Mouse (Mus musculus) liver, embryonic 13.5 days (tissue): Measurements from ENCODE around the gene Ano9. TPM values are rescaled to one million over a fixed set of nuclear protein-coding genes. Genes with fewer than 3 reads are reported as not detected.

Source experiments
- ATAC-seq: fragments of 200-750 bp; cut with Nextera tagmentation; 2 replicates; pipeline ENCODE4 v1.8.0; 2017; ENCODE audit warnings: low read depth, mild to moderate bottlenecking, moderate number of reproducible peaks, moderate library complexity
- DNase-seq: peaks from one replicate; pipeline ENCODE4 v3.0.0; 2022
- H3K27ac ChIP-seq: fragments of 300-500 bp; sonication (generic); 2 replicates; pipeline ENCODE4 v1.5.1; 2015; ENCODE audit warnings: moderate library complexity, mild to moderate bottlenecking, inconsistent platforms
- H3K27me3 ChIP-seq: fragments of 300-500 bp; sonication (generic); 2 replicates; pipeline ENCODE4 v1.6.1; 2015; ENCODE audit warnings: mild to moderate bottlenecking, inconsistent platforms
- H3K36me3 ChIP-seq: fragments of 300-500 bp; sonication (generic); 2 replicates; pipeline ENCODE4 v1.6.1; 2015; ENCODE audit warnings: mild to moderate bottlenecking, inconsistent platforms
- H3K4me1 ChIP-seq: fragments of 300-500 bp; sonication (generic); replicated peaks from 2 replicates; pipeline ENCODE4 v1.6.1; 2015; ENCODE audit warnings: inconsistent platforms
- H3K4me2 ChIP-seq: fragments of 300-500 bp; sonication (generic); 2 replicates; pipeline ENCODE4 v1.6.1; 2015; ENCODE audit warnings: inconsistent platforms, mild to moderate bottlenecking, moderate library complexity
- H3K4me3 ChIP-seq: fragments of 300-500 bp; sonication (generic); replicated peaks from 2 replicates; pipeline ENCODE4 v1.5.1; 2015; ENCODE audit warnings: mild to moderate bottlenecking, inconsistent platforms
- H3K9ac ChIP-seq: fragments of 300-500 bp; sonication (generic); 2 replicates; pipeline ENCODE4 v1.6.1; 2015; ENCODE audit warnings: mild to moderate bottlenecking, inconsistent platforms
- H3K9me3 ChIP-seq: fragments of 300-500 bp; sonication (generic); replicated peaks from 2 replicates; pipeline ENCODE4 v1.6.1; 2016; ENCODE audit warnings: inconsistent platforms
- WGBS: fragments of 180-500 bp; shearing (Covaris S2); methylation state at CpG from one replicate; pipeline ENCODE4 v1.1.7; 2015; ENCODE audit not compliant: insufficient replicate concordance; 5-methylcytosine and 5-hydroxymethylcytosine counted together
- polyA plus RNA-seq: library from polyadenylated mRNA; unstranded; fragments of >200 nt; fragmentation: Nextera tagmentation; extraction: Ambion mirVana; gene quantifications from 2 replicates; pipeline ENCODE4 v1.2.1, GENCODE M21; 2015

Gene Ano9
- polyA plus RNA-seq, 1 experiment from 2014 or later = 0.12 TPM

- Histone ChIP-seq H3K4me1 (peaks cover 48% of the 10 kb centered on the region), H3K4me2 (no peak overlapping the region), H3K4me3 (no peak overlapping the region), H3K27me3 (peaks cover 84% of the 10 kb centered on the region), H3K36me3 (no peaks in the 10 kb centered on the region), H3K27ac (no peak overlapping the region), H3K9ac (no peak overlapping the region), H3K9me3 (no peaks in the 10 kb centered on the region)
- ATAC-seq (no peak), DNase-seq (no peak)
- WGBS = 23% methylated on average over 7 of the region's 7 CpGs
Observed at GRCm38 (mm10) chr7:141062525-141062924, 55.1 kb downstream of the Ano9 start.

DNA sequence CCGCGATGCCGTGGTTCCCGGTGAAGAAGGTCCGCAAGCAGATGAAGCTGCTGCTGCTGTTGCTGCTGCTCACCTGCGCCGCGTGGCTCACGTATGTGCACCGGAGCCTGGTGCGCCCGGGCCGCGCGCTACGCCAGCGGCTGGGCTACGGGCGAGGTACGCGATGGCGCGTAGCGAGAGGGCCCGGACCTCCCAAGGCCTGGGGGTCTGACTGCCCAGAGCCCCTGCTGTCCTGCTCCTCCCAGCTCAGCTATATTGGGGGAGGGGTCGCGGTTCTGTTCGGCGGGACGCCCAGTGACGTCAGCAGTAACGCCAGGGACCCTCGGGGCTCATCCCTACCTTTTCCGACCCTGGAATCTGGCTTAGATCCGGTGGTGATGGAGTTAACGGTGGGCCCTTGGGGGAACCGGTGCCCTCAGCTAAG, 56.3 kb downstream of the Ano9 start:
- no peak overlapping the region for H3K27ac ChIP-seq
- no peaks in the 10 kb centered on the region for H3K9me3 ChIP-seq
- 3% methylated on average over 37 of the region's 37 CpGs for WGBS
- no peak for DNase-seq
- 0 out of 2 replicates have a peak overlapping the region, but pooled peaks have one; percentile 22 for H3K9ac ChIP-seq
- peaks cover 83% of the 10 kb centered on the region for H3K27me3 ChIP-seq
- peak overlapping the region; percentile 80 for H3K4me2 ChIP-seq
- H3K4me1 ChIP-seq = peaks cover 48% of the 10 kb centered on the region
- ATAC-seq = no peak
- H3K36me3 ChIP-seq = no peaks in the 10 kb centered on the region
- H3K4me3 ChIP-seq = peak overlapping the region; percentile 55

- H3K4me2 ChIP-seq = peak within 1 kb of the TSS; percentile 80
- H3K36me3 ChIP-seq = no peaks in the 10 kb centered on the region
- H3K4me1 ChIP-seq = peaks cover 48% of the 10 kb centered on the region
- DNase-seq (no peak), ATAC-seq (peak; percentile 68)
- peaks cover 78% of the 10 kb centered on the region for H3K27me3 ChIP-seq
- 0 out of 2 replicates have a peak within 1 kb of the TSS, but pooled peaks have one; percentile 22 for H3K9ac ChIP-seq
- 2% methylated on average over 72 of the region's 72 CpGs for WGBS
- peak within 1 kb of the TSS; percentile 55 for H3K4me3 ChIP-seq
- no peak within 1 kb of the TSS for H3K27ac ChIP-seq
- H3K9me3 ChIP-seq = no peaks in the 10 kb centered on the region
Observed at GRCm38 (mm10) chr7:141060426-141061242, 57.0 kb downstream of the Ano9 start, which contains the start of gene B4galnt4. Gene B4galnt4 (plus strand): TSS chr7:141061104.

DNA sequence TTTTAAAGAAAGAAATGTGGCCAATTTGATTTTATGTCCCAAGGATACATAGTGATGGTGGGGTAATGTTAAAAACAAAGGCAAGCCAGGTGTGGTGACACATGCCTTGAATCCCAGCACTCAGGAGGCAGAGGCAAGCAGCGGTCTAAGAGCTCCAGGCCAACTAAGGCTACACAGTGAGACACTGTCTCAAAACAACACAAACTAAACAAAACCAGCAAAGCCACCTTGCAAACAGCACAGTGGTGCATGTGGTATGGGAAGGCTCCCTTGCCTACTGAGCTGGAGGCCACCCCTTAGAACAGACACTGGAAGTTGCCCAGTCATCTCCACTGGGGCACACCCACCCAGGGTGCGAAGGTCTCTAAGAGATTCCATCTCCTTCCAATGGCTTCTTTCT, 57.7 kb downstream of the Ano9 start:
- ATAC-seq (peak; percentile 43), DNase-seq (no peak)
- H3K4me2 ChIP-seq = 0 out of 2 replicates have a peak overlapping the region, but pooled peaks have one; percentile 80
- WGBS = 41% methylated on average over 2 of the region's 2 CpGs
- H3K9ac ChIP-seq = no peak overlapping the region
- H3K4me1 ChIP-seq = peaks cover 46% of the 10 kb centered on the region
- no peaks in the 10 kb centered on the region for H3K36me3 ChIP-seq
- peaks cover 73% of the 10 kb centered on the region for H3K27me3 ChIP-seq
- no peak overlapping the region for H3K27ac ChIP-seq
- H3K9me3 ChIP-seq = no peaks in the 10 kb centered on the region
- peak overlapping the region; percentile 55; the same call in 1 of the 2 replicates for H3K4me3 ChIP-seq

DNA sequence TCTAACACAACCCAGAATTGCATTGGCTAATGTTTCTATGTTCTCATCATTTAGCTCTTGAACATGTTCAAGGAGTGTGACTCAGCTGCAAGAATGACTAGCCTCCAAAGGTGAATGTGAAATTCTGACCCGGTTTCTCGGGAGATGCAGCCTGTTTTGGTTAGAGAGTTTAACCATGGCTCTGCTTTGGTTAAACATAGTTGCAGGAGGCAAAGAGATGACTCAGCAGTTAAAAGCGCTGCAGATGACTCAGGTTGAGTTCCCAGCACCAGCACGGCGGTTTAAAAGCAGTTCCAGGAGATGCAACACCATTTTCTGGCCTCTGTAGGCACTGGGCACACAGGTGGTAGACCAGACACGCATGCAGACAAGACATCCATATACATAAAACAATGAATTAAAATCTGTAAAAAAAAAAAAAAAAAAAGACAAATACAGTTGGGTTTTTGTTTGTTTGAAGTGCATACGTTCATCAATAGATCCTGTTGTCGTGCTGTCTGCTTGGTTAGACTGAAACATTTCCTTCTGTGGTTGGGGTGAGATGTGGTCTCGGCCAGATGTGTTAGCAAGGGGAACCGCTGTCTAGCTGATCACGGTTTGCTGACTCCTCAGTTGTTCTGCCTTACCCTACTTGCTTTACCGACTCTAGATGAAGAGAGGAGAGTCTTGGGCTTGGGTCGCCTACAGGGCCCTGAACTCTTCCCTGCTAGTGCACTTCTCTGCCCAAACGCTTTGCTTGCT, 58.8 kb downstream of the Ano9 start:
- WGBS = 53% methylated on average over 14 of the region's 14 CpGs
- no peak overlapping the region for H3K4me2 ChIP-seq
- H3K36me3 ChIP-seq = no peaks in the 10 kb centered on the region
- H3K27ac ChIP-seq = no peak overlapping the region
- ATAC-seq = no peak
- H3K9ac ChIP-seq = no peak overlapping the region
- peaks cover 76% of the 10 kb centered on the region for H3K27me3 ChIP-seq
- H3K4me1 ChIP-seq = peaks cover 35% of the 10 kb centered on the region
- H3K9me3 ChIP-seq = no peaks in the 10 kb centered on the region
- DNase-seq = no peak
- H3K4me3 ChIP-seq = no peak overlapping the region

DNA sequence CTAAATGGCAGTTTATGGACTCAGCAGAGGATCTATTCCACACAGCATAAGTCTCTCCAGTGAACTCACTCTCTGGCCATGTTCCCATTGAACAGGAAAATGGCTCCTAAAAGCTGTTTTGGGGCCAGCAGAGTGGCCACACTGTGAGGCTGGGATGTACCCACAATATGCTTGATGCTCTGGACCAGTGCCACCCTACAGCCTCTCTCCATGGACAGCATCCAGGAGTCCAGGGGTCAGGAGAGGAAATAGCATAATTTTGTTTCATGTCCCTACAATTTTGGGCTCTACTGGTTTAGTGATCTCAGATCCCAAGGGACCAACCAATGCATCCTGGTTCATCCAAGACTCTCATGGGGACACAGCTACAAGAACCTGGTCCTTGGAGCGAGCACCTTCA, 60.1 kb downstream of the Ano9 start:
- no peaks in the 10 kb centered on the region for H3K36me3 ChIP-seq
- H3K27ac ChIP-seq = no peak overlapping the region
- no peak overlapping the region for H3K4me2 ChIP-seq
- DNase-seq = no peak
- H3K4me1 ChIP-seq = peaks cover 24% of the 10 kb centered on the region
- no peaks in the 10 kb centered on the region for H3K9me3 ChIP-seq
- H3K4me3 ChIP-seq = no peak overlapping the region
- no peak overlapping the region for H3K9ac ChIP-seq
- peaks cover 65% of the 10 kb centered on the region for H3K27me3 ChIP-seq
- ATAC-seq = no peak
- WGBS = 56% methylated on average over 1 of the region's 1 CpGs

DNA sequence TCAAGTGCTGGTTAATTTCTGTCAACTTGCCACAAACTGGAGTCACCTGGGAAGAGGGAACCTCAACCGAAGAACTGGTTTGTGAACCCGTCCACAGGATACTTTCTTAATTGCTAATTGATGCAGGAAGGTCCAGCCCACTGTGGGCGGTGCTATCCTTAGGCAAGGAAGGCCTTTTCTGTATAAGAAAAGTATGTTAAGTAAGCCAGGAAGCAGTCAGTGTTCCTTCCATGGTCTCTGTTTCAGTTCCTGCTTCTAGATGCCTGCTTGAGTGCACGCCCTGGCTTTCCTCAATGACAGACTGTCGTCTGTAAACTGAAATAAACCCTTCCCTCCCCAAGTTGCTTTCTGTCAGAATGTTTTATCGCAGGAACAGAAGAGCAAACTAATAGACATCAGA, 60.6 kb downstream of the Ano9 start:
- no peak for ATAC-seq
- no peak overlapping the region for H3K4me2 ChIP-seq

GRCm38 (mm10) chr7:141055785-141056184, 61.8 kb downstream of the Ano9 start:
- Histone ChIP-seq H3K4me3 (no peak overlapping the region), H3K4me2 (no peak overlapping the region), H3K27me3 (peaks cover 47% of the 10 kb centered on the region), H3K9me3 (no peaks in the 10 kb centered on the region), H3K4me1 (peaks cover 11% of the 10 kb centered on the region), H3K27ac (no peak overlapping the region), H3K9ac (no peak overlapping the region), H3K36me3 (no peaks in the 10 kb centered on the region)
- 47% methylated on average over 4 of the region's 4 CpGs for WGBS
- ATAC-seq (no peak), DNase-seq (no peak)

More for the DNA sequence above, 60.6 kb downstream of the Ano9 start:
- Histone ChIP-seq H3K36me3 (no peaks in the 10 kb centered on the region), H3K9ac (no peak overlapping the region), H3K4me3 (no peak overlapping the region), H3K27ac (no peak overlapping the region), H3K9me3 (no peaks in the 10 kb centered on the region), H3K27me3 (peaks cover 59% of the 10 kb centered on the region), H3K4me1 (peaks cover 19% of the 10 kb centered on the region)
- WGBS = 65% methylated on average over 6 of the region's 6 CpGs
- DNase-seq = no peak

DNA sequence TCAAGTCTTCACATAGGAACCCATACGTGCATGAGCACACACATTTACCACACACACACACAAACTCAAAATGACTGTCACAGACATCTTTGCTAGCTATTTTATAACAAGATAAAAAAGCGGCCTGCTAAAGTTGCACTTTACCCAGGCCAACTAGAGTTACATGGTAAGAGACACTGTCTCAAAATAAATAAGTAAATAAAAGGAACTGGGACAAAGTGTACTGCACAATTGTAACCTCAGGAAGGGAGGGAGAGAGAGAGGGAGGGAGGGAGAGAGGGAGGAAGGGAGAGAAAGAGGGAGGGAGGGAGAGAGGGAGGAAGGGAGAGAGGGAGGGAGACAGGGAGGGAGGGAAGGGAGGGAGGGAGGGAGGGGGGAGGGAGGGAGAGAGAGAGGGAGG, 65.2 kb downstream of the Ano9 start:
- peaks cover 13% of the 10 kb centered on the region for H3K27me3 ChIP-seq
- H3K9ac ChIP-seq = no peak overlapping the region
- no peak overlapping the region for H3K4me2 ChIP-seq
- no peak overlapping the region for H3K27ac ChIP-seq
- 55% methylated on average over 2 of the region's 2 CpGs for WGBS
- H3K4me1 ChIP-seq = peaks cover 16% of the 10 kb centered on the region
- H3K9me3 ChIP-seq = no peaks in the 10 kb centered on the region
- ATAC-seq = no peak
- no peak overlapping the region for H3K4me3 ChIP-seq
- H3K36me3 ChIP-seq = no peaks in the 10 kb centered on the region
- no peak for DNase-seq

- H3K36me3 ChIP-seq = no peaks in the 10 kb centered on the region
- no peaks in the 10 kb centered on the region for H3K9me3 ChIP-seq
- H3K9ac ChIP-seq = no peak overlapping the region
- no peak for ATAC-seq
- WGBS = 74% methylated on average over 4 of the region's 4 CpGs
- H3K4me1 ChIP-seq = peaks cover 20% of the 10 kb centered on the region
- no peak overlapping the region for H3K4me3 ChIP-seq
- H3K27me3 ChIP-seq = peaks cover 9% of the 10 kb centered on the region
- no peak for DNase-seq
- H3K4me2 ChIP-seq = no peak overlapping the region
- H3K27ac ChIP-seq = no peak overlapping the region
Observed at GRCm38 (mm10) chr7:141052016-141052415, 65.6 kb downstream of the Ano9 start.
